Mouse (Mus musculus): ENCODE data around the gene Dgki. TPM values are rescaled to one million over a fixed set of nuclear protein-coding genes. Genes with fewer than 3 reads are reported as not detected.

Gene Dgki
- total and polyA plus RNA-seq, 2 experiments from 2014 or later = 4.5 to 20.1 TPM

DNA sequence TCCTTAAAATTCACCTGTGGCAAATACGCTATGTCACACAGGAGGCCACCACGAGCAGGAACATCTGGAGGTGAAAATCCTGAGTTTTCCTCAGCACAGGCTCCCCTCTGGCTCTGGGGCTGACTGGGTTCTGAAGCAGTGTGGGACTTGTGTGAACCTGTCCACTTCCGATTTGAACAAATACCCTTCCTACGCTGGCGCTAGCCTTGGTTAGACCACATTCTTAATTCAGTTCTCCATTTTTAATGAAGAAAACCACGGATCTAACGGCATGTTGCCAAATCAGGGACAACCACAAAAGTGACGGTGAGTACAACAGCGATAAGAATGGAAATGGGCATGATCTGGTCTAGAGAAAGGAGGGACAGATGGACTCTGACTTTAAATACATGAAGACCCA lies 15.1 kb downstream of the Dgki start:
- no peaks in the 10 kb centered on the region for H3K36me3 ChIP-seq (ENCODE audit: insufficient read depth, low read length)
- no peak for ATAC-seq
- no peak overlapping the region for H3K4me3 ChIP-seq (ENCODE audit: low read length)
- no peak overlapping the region for H3K9ac ChIP-seq (replicated peaks; ENCODE audit: low read length)
- 93% methylated on average over 9 of the region's 9 CpGs for WGBS
- H3K27me3 ChIP-seq (ENCODE audit: insufficient read depth, low read length) = no peaks in the 10 kb centered on the region
- H3K4me1 ChIP-seq (ENCODE audit: insufficient read depth, low read length) = no peaks in the 10 kb centered on the region
- no peak overlapping the region for H3K4me2 ChIP-seq (ENCODE audit: low read depth, low read length)
- H3K9me3 ChIP-seq (ENCODE audit: low read length) = no peaks in the 10 kb centered on the region
- no peak for TF ChIP-seq CTCF (IDR thresholded peaks at IDR 0.05; ENCODE audit: low read depth)
- no peak overlapping the region for H3K27ac ChIP-seq
- DNase-seq (ENCODE audit: low spot score) = no peak

DNA sequence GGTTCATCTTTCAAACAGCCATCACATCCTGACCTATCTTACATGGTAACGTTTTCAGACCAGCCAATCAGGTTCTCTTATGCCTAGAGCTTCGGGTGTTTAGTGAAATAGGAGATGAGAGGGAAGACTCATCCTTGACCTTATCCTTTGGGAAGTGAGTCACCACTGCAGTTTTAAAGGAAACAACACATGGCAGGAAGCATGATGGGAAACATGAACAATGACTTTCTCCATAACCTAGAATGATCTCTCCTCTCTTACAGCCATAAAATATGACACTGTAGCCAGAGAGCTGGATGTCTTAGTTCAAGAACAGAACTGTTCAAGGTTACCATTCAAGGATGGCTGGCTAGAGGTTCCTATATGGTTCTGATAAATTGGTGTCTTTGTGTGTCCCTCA lies 16.6 kb downstream of the Dgki start:
- Histone ChIP-seq H3K36me3 (ENCODE audit: insufficient read depth, low read length) (no peaks in the 10 kb centered on the region), H3K9ac (replicated peaks; ENCODE audit: low read length) (no peak overlapping the region), H3K4me2 (ENCODE audit: low read depth, low read length) (no peak overlapping the region), H3K4me1 (ENCODE audit: insufficient read depth, low read length) (no peaks in the 10 kb centered on the region), H3K27ac (no peak overlapping the region), H3K9me3 (ENCODE audit: low read length) (no peaks in the 10 kb centered on the region), H3K4me3 (ENCODE audit: low read length) (no peak overlapping the region), H3K27me3 (ENCODE audit: insufficient read depth, low read length) (no peaks in the 10 kb centered on the region)
- no peak for TF ChIP-seq CTCF (IDR thresholded peaks at IDR 0.05; ENCODE audit: low read depth)
- ATAC-seq (no peak), DNase-seq (ENCODE audit: low spot score) (no peak)
- 83% methylated on average over 2 of the region's 2 CpGs for WGBS

GRCm38 (mm10) chr6:37282659-37283058 lies 17.3 kb downstream of the Dgki start:
- no peaks in the 10 kb centered on the region for H3K27me3 ChIP-seq (ENCODE audit: insufficient read depth, low read length)
- 60% methylated on average over 1 of the region's 1 CpGs for WGBS
- H3K4me3 ChIP-seq (ENCODE audit: low read length) = no peak overlapping the region
- H3K4me1 ChIP-seq (ENCODE audit: insufficient read depth, low read length) = no peaks in the 10 kb centered on the region
- H3K4me2 ChIP-seq (ENCODE audit: low read depth, low read length) = no peak overlapping the region
- TF ChIP-seq CTCF (IDR thresholded peaks at IDR 0.05; ENCODE audit: low read depth) = no peak
- no peak for ATAC-seq
- no peak overlapping the region for H3K27ac ChIP-seq
- DNase-seq (ENCODE audit: low spot score) = no peak
- no peaks in the 10 kb centered on the region for H3K36me3 ChIP-seq (ENCODE audit: insufficient read depth, low read length)
- no peaks in the 10 kb centered on the region for H3K9me3 ChIP-seq (ENCODE audit: low read length)
- H3K9ac ChIP-seq (replicated peaks; ENCODE audit: low read length) = no peak overlapping the region

DNA sequence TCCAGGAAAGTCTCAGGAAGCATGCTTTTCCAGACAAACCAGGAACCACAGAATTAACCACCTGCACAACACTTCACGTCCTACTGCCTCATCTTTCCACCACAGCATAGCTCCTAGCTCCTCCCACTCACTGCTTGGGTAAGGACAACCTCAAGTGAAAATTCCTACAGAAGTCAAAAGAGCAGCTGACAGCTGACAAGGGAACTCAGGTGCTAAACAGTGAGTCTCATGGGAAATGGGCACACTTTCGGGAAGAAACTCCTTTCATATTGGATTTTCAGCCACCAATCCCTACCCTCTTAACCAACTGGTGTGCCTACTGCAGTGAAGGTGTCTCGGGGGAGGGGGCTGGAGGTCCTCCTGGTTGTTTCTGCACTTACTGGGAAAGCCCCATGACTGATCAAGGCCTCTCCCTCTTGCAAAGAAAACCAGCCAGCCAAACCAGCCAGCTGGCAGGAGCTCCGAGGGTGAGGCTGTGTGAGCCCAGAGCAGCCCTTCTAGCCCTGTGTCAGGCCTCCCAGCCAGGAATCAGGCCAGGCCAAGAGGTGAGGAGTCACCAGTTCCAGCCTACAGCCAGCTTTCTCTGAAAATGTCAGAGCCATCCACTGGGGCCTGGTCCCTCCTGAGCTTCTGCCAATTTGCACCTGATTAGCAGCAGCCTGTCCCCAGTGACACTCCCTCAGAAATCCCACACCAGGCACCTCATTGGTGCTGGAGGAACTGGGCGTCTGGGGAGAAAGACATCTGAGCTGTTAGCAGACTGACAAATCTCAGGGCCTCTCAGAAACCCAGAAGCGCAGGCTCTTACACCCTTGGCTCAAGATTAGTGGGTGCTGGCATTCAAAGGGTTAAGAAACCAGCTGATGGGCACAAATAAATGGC lies 22.9 kb downstream of the Dgki start:
- H3K27ac ChIP-seq = no peak overlapping the region
- H3K4me1 ChIP-seq (ENCODE audit: insufficient read depth, low read length) = peaks cover 8% of the 10 kb centered on the region
- no peaks in the 10 kb centered on the region for H3K27me3 ChIP-seq (ENCODE audit: insufficient read depth, low read length)
- no peak for TF ChIP-seq CTCF (IDR thresholded peaks at IDR 0.05; ENCODE audit: low read depth)
- no peaks in the 10 kb centered on the region for H3K36me3 ChIP-seq (ENCODE audit: insufficient read depth, low read length)
- H3K9me3 ChIP-seq (ENCODE audit: low read length) = no peaks in the 10 kb centered on the region
- no peak overlapping the region for H3K9ac ChIP-seq (replicated peaks; ENCODE audit: low read length)
- 54% methylated on average over 6 of the region's 6 CpGs for WGBS
- ATAC-seq (peak; percentile 69; the same call in 1 of the 2 replicates), DNase-seq (ENCODE audit: low spot score) (peak; percentile 51)
- H3K4me3 ChIP-seq (ENCODE audit: low read length) = no peak overlapping the region
- no peak overlapping the region for H3K4me2 ChIP-seq (ENCODE audit: low read depth, low read length)

DNA sequence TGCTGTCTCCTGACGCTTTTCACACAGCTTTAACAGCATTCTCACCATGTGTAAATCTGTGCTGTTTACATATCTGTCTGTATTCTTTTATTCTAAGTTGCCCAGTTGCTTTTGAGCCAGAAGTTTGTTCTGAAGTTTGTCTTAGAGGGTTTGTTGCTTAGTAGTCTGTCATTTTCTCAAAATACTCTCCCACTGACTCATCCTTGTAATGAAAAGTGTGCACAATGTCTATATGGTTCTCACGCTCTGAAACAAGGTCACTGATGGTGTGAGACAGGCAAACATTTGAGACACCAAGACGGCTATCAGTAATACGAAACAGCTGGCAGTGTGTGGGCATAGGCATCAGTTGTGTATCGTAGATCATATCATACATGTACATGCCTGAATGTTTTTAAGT lies 23.8 kb downstream of the Dgki start:
- H3K9ac ChIP-seq (replicated peaks; ENCODE audit: low read length) = no peak overlapping the region
- peaks cover 8% of the 10 kb centered on the region for H3K4me1 ChIP-seq (ENCODE audit: insufficient read depth, low read length)
- no peaks in the 10 kb centered on the region for H3K9me3 ChIP-seq (ENCODE audit: low read length)
- no peak overlapping the region for H3K4me3 ChIP-seq (ENCODE audit: low read length)
- H3K36me3 ChIP-seq (ENCODE audit: insufficient read depth, low read length) = no peaks in the 10 kb centered on the region
- ATAC-seq (no peak), DNase-seq (ENCODE audit: low spot score) (no peak)
- no peak overlapping the region for H3K4me2 ChIP-seq (ENCODE audit: low read depth, low read length)
- 78% methylated on average over 5 of the region's 5 CpGs for WGBS
- H3K27me3 ChIP-seq (ENCODE audit: insufficient read depth, low read length) = no peaks in the 10 kb centered on the region
- no peak overlapping the region for H3K27ac ChIP-seq
- no peak for TF ChIP-seq CTCF (IDR thresholded peaks at IDR 0.05; ENCODE audit: low read depth)

GRCm38 (mm10) chr6:37270905-37271591 lies 28.9 kb downstream of the Dgki start:
- no peak for ATAC-seq
- no peak overlapping the region for H3K4me3 ChIP-seq (ENCODE audit: low read length)
- 88% methylated on average over 8 of the region's 8 CpGs for WGBS

DNA sequence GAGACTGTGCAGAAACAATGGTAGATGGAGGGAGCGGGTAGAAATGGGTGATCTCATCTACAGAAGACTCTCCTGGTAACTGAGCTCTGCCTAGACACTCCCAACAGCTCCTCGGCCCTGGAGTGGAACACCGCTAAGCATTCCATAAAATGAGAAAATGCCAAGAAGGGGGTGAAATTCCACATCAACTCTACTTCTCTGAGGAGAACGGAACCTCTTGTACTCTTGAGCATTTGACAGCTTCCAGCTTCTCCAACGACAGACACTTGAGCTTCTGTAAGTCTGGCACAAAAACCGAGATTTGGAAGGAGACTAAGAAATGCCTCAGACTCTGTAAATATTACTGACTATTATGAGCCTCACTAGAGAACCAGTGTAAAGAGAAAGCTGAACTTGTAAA lies 31.4 kb downstream of the Dgki start:
- Histone ChIP-seq H3K4me3 (ENCODE audit: low read length) (no peak overlapping the region), H3K9ac (replicated peaks; ENCODE audit: low read length) (no peak overlapping the region), H3K4me1 (ENCODE audit: insufficient read depth, low read length) (no peaks in the 10 kb centered on the region), H3K27me3 (ENCODE audit: insufficient read depth, low read length) (no peaks in the 10 kb centered on the region), H3K27ac (no peak overlapping the region), H3K9me3 (ENCODE audit: low read length) (no peaks in the 10 kb centered on the region), H3K36me3 (ENCODE audit: insufficient read depth, low read length) (no peaks in the 10 kb centered on the region), H3K4me2 (ENCODE audit: low read depth, low read length) (no peak overlapping the region)
- DNase-seq (ENCODE audit: low spot score) (no peak), ATAC-seq (no peak)
- whole genome bisulfite sequencing = 83% methylated on average over 6 of the region's 6 CpGs
- TF ChIP-seq CTCF (IDR thresholded peaks at IDR 0.05; ENCODE audit: low read depth) = no peak

More at GRCm38 (mm10) chr6:37270905-37271591, 28.9 kb downstream of the Dgki start:
- no peak for TF ChIP-seq CTCF (IDR thresholded peaks at IDR 0.05; ENCODE audit: low read depth)
- H3K36me3 ChIP-seq (ENCODE audit: insufficient read depth, low read length) = no peaks in the 10 kb centered on the region
- no peak overlapping the region for H3K4me2 ChIP-seq (ENCODE audit: low read depth, low read length)
- H3K9ac ChIP-seq (replicated peaks; ENCODE audit: low read length) = no peak overlapping the region
- H3K4me1 ChIP-seq (ENCODE audit: insufficient read depth, low read length) = no peaks in the 10 kb centered on the region
- H3K27me3 ChIP-seq (ENCODE audit: insufficient read depth, low read length) = no peaks in the 10 kb centered on the region
- no peaks in the 10 kb centered on the region for H3K9me3 ChIP-seq (ENCODE audit: low read length)
- no peak for DNase-seq (ENCODE audit: low spot score)
- H3K27ac ChIP-seq = no peak overlapping the region

All from hindbrain, postnatal 0 days (tissue).